ENCODE assay signal across 8 mouse cellular contexts in the genomic region with DNA sequence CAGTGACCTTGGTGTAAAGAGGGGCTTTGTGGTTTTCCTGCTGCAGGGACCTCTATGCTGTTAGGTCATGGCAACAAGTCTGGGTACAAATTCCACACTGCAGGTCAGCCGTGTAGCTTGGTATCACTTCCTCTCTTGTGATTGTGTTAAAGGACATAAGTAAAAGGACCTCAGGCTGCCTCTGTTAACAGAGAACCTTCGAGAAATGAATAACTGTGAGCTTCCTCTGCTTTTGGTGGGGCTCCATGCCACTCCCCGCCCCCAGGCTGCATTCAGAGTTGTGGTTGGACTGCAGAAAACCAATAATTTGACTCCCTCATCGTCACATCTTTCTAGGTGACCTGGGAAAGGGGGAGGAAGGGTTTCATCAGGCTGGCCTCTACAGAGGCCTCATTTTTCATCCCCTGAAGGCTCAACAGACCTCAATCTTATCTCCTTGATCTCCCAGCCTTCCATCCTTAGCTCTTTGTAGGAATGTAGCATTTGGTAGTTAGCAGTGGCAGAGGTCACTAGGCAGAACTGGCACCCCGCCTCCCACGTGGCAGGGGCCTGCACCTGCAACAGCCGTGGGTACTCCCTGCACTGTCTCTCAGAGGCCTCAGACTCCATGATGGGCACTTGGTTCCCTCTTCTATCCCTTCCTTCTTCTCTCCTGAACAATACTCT. TPM values are rescaled to one million over a fixed set of nuclear protein-coding genes. Genes with fewer than 3 reads are reported as not detected.
DNase-seq lines count a peak whose midpoint lies in the region; ATAC-seq and TF ChIP-seq lines count a peak whose summit lies in the region.

No protein-coding gene starts in this region.

- 32% methylated on average over 7 of the region's 7 CpGs for WGBS in bone marrow, adult 2 months
- 85% methylated on average over 7 of the region's 7 CpGs for WGBS in hindbrain, embryonic 16.5 days
- WGBS in liver, embryonic 12.5 days (ENCODE audit: insufficient replicate concordance): 45% methylated on average over 7 of the region's 7 CpGs
- 80% methylated on average over 7 of the region's 7 CpGs for WGBS in neural tube, embryonic 13.5 days

- H3K9ac ChIP-seq in hindbrain, embryonic 16.5 days (ENCODE audit: low read depth, low read length): 0 out of 2 replicates have a peak overlapping the region, but pooled peaks have one; percentile 15
- H3K9ac ChIP-seq in liver, embryonic 12.5 days: peak overlapping the region; percentile 93
- H3K9ac ChIP-seq in neural tube, embryonic 13.5 days: peak overlapping the region; percentile 65; the same call in 1 of the 2 replicates

- peak overlapping the region; percentile 30; the same call in 1 of the 2 replicates for H3K27ac ChIP-seq in bone marrow, adult 2 months (ENCODE audit: control insufficient read depth, insufficient read depth, low read depth, low read length, poor library complexity)
- H3K27ac ChIP-seq in hindbrain, embryonic 16.5 days (ENCODE audit: low read depth, low read length): no peak overlapping the region
- peak overlapping the region; percentile 94 for H3K27ac ChIP-seq in liver, embryonic 12.5 days
- H3K27ac ChIP-seq in neural tube, embryonic 13.5 days (replicated peaks): no peak overlapping the region

- H3K4me1 ChIP-seq in bone marrow, adult 2 months (ENCODE audit: control insufficient read depth, insufficient read depth, low read length): peaks cover 4% of the 10 kb centered on the region
- H3K4me1 ChIP-seq in hindbrain, embryonic 16.5 days (ENCODE audit: control insufficient read depth, insufficient read depth, low read depth, low read length): peaks cover 8% of the 10 kb centered on the region
- H3K4me1 ChIP-seq in liver, embryonic 12.5 days: peaks cover 58% of the 10 kb centered on the region
- H3K4me1 ChIP-seq in neural tube, embryonic 13.5 days (replicated peaks): peaks cover 19% of the 10 kb centered on the region

- H3K4me3 ChIP-seq in bone marrow, adult 2 months (replicated peaks; ENCODE audit: control insufficient read depth, low read depth, low read length): peak overlapping the region; percentile 42
- no peak overlapping the region for H3K4me3 ChIP-seq in hindbrain, embryonic 16.5 days (ENCODE audit: low read length)
- peak overlapping the region; percentile 78 for H3K4me3 ChIP-seq in liver, embryonic 12.5 days
- no peak overlapping the region for H3K4me3 ChIP-seq in neural tube, embryonic 13.5 days

- peak; percentile 37 for DNase-seq in adrenal gland, postnatal 10 days
- no peak for DNase-seq in adrenal gland, postnatal 25 days
- no peak for DNase-seq in left cerebral cortex, postnatal 14 days (ENCODE audit: low spot score in 2 of 2)
- DNase-seq in left cerebral cortex, postnatal 25 days (ENCODE audit: low spot score in 2 of 2): no peak

- ATAC-seq in hindbrain, embryonic 16.5 days: no peak
- ATAC-seq in liver, embryonic 12.5 days: no peak
- no peak for ATAC-seq in neural tube, embryonic 13.5 days (ENCODE audit: low read depth)

- no peaks in the 10 kb centered on the region for H3K27me3 ChIP-seq in hindbrain, embryonic 16.5 days (replicated peaks; ENCODE audit: control insufficient read depth, insufficient read depth, low read length)
- H3K27me3 ChIP-seq in liver, embryonic 12.5 days (replicated peaks): no peaks in the 10 kb centered on the region
- H3K27me3 ChIP-seq in neural tube, embryonic 13.5 days: no peaks in the 10 kb centered on the region

- no peaks in the 10 kb centered on the region for H3K36me3 ChIP-seq in hindbrain, embryonic 16.5 days (ENCODE audit: control insufficient read depth, insufficient read depth, low read length)
- H3K36me3 ChIP-seq in liver, embryonic 12.5 days: peaks cover 47% of the 10 kb centered on the region
- H3K36me3 ChIP-seq in neural tube, embryonic 13.5 days: no peaks in the 10 kb centered on the region

- intact Hi-C loops in left cerebral cortex, postnatal 14 days (cut with DNase I): no loop called here
- intact Hi-C loops in left cerebral cortex, postnatal 25 days (cut with DNase I): loop anchor here (5.0 kb wide), 1 partner anchor 138 kb away; no protein-coding TSS in a partner anchor

- H3K9me3 ChIP-seq in hindbrain, embryonic 16.5 days (ENCODE audit: control insufficient read depth, low read length): no peaks in the 10 kb centered on the region
- no peaks in the 10 kb centered on the region for H3K9me3 ChIP-seq in liver, embryonic 12.5 days (replicated peaks)
- H3K9me3 ChIP-seq in neural tube, embryonic 13.5 days: no peaks in the 10 kb centered on the region

- TF ChIP-seq POLR2A in bone marrow, adult 2 months (IDR thresholded peaks at IDR 0.05; ENCODE audit: borderline replicate concordance, control insufficient read depth, low read depth, low read length): no peak

- no peak for TF ChIP-seq CTCF in bone marrow, adult 2 months (IDR thresholded peaks at IDR 0.05; ENCODE audit: control insufficient read depth, insufficient read depth, low read length)

- H3K4me2 ChIP-seq in hindbrain, embryonic 16.5 days (ENCODE audit: low read length): peak overlapping the region; percentile 96
- H3K4me2 ChIP-seq in liver, embryonic 12.5 days: peak overlapping the region; percentile 90
- H3K4me2 ChIP-seq in neural tube, embryonic 13.5 days: peak overlapping the region; percentile 72

RNA-seq across cellular contexts. Expression of gene Mavs, which starts 1.2 kb away (rescaled TPM):
- total RNA-seq in adrenal gland, postnatal 10 days (2021): 10 to 100 TPM; 36.2 to 46.4 TPM
- 44.2 and 45.9 TPM in 2 replicates for total RNA-seq in adrenal gland, postnatal 25 days (2021)
- polyA plus RNA-seq in bone marrow, adult 2 months (2011; ENCODE audit: insufficient read depth, insufficient read length, low replicate concordance, missing spikeins): 8.4 and 13.7 TPM in 2 replicates
- 8.9 and 9.0 TPM in 2 replicates for polyA plus RNA-seq in hindbrain, embryonic 16.5 days (2015; fragmentation: Nextera tagmentation; extraction: Ambion mirVana)
- 31.8 and 33.3 TPM in 2 replicates for polyA plus RNA-seq in liver, embryonic 12.5 days (2016; fragmentation: Nextera tagmentation; extraction: Ambion mirVana)
- 5.9 and 7.0 TPM in 2 replicates for polyA plus RNA-seq in neural tube, embryonic 13.5 days (2015; fragmentation: Nextera tagmentation; extraction: Ambion mirVana)
- total RNA-seq in left cerebral cortex, postnatal 14 days (2021): 1 to 10 TPM; 6.3 TPM
- 1 to 10 TPM; 5.3 to 5.8 TPM for total RNA-seq in left cerebral cortex, postnatal 25 days (2021)

RNA-seq across cellular contexts. Expression of gene Pank2, which starts 27.2 kb away (rescaled TPM):
- 10 to 100 TPM; 52.7 to 57.7 TPM for total RNA-seq in adrenal gland, postnatal 10 days (2021)
- 65.7 and 72.4 TPM in 2 replicates for total RNA-seq in adrenal gland, postnatal 25 days (2021)
- 31.4 and 44.4 TPM in 2 replicates for polyA plus RNA-seq in bone marrow, adult 2 months (2011; ENCODE audit: insufficient read depth, insufficient read length, low replicate concordance, missing spikeins)
- polyA plus RNA-seq in hindbrain, embryonic 16.5 days (2015; fragmentation: Nextera tagmentation; extraction: Ambion mirVana): 20.0 and 22.8 TPM in 2 replicates
- polyA plus RNA-seq in liver, embryonic 12.5 days (2016; fragmentation: Nextera tagmentation; extraction: Ambion mirVana): 42.0 and 44.8 TPM in 2 replicates
- polyA plus RNA-seq in neural tube, embryonic 13.5 days (2015; fragmentation: Nextera tagmentation; extraction: Ambion mirVana): 30.5 and 35.6 TPM in 2 replicates
- total RNA-seq in left cerebral cortex, postnatal 14 days (2021): 10 to 100 TPM; 62.7 to 62.9 TPM
- total RNA-seq in left cerebral cortex, postnatal 25 days (2021): 10 to 100 TPM; 64.4 to 70.3 TPM

RNA-seq across cellular contexts. Expression of gene Ap5s1, which starts 28.2 kb away (rescaled TPM):
- total RNA-seq in adrenal gland, postnatal 10 days (2021): 10 to 100 TPM; 16.9 to 25.8 TPM
- total RNA-seq in adrenal gland, postnatal 25 days (2021): 18.6 and 24.5 TPM in 2 replicates
- 12.1 and 14.5 TPM in 2 replicates for polyA plus RNA-seq in bone marrow, adult 2 months (2011; ENCODE audit: insufficient read depth, insufficient read length, low replicate concordance, missing spikeins)
- 35.2 and 36.1 TPM in 2 replicates for polyA plus RNA-seq in hindbrain, embryonic 16.5 days (2015; fragmentation: Nextera tagmentation; extraction: Ambion mirVana)
- 16.4 and 17.0 TPM in 2 replicates for polyA plus RNA-seq in liver, embryonic 12.5 days (2016; fragmentation: Nextera tagmentation; extraction: Ambion mirVana)
- polyA plus RNA-seq in neural tube, embryonic 13.5 days (2015; fragmentation: Nextera tagmentation; extraction: Ambion mirVana): 30.9 and 39.7 TPM in 2 replicates
- 10 to 100 TPM; 23.9 to 26.3 TPM for total RNA-seq in left cerebral cortex, postnatal 14 days (2021)
- 10 to 100 TPM; 25.1 to 25.4 TPM for total RNA-seq in left cerebral cortex, postnatal 25 days (2021)

RNA-seq across cellular contexts. Expression of gene Spef1, which starts 48.0 kb away (rescaled TPM):
- total RNA-seq in adrenal gland, postnatal 10 days (2021): 10 to 100 TPM in 1 of 2 experiments, 1 to 10 TPM in 1; 7.4 to 10.5 TPM
- 5.0 and 7.6 TPM in 2 replicates for total RNA-seq in adrenal gland, postnatal 25 days (2021)
- 9.8 and 12.5 TPM in 2 replicates for polyA plus RNA-seq in bone marrow, adult 2 months (2011; ENCODE audit: insufficient read depth, insufficient read length, low replicate concordance, missing spikeins)
- polyA plus RNA-seq in hindbrain, embryonic 16.5 days (2015; fragmentation: Nextera tagmentation; extraction: Ambion mirVana): 8.0 and 9.8 TPM in 2 replicates
- polyA plus RNA-seq in liver, embryonic 12.5 days (2016; fragmentation: Nextera tagmentation; extraction: Ambion mirVana): 1.0 and 1.1 TPM in 2 replicates
- polyA plus RNA-seq in neural tube, embryonic 13.5 days (2015; fragmentation: Nextera tagmentation; extraction: Ambion mirVana): 6.9 and 7.9 TPM in 2 replicates
- 10 to 100 TPM; 13.4 to 14.0 TPM for total RNA-seq in left cerebral cortex, postnatal 14 days (2021)
- 10 to 100 TPM in 1 of 2 experiments, 1 to 10 TPM in 1; 9.9 to 12.8 TPM for total RNA-seq in left cerebral cortex, postnatal 25 days (2021)

RNA-seq across cellular contexts. Expression of gene Cdc25b, which starts 48.4 kb away (rescaled TPM):
- 10 to 100 TPM; 13.6 to 22.4 TPM for total RNA-seq in adrenal gland, postnatal 10 days (2021)
- total RNA-seq in adrenal gland, postnatal 25 days (2021): 8.3 and 10.8 TPM in 2 replicates
- polyA plus RNA-seq in bone marrow, adult 2 months (2011; ENCODE audit: insufficient read depth, insufficient read length, low replicate concordance, missing spikeins): 179 and 183 TPM in 2 replicates
- 22.8 and 29.6 TPM in 2 replicates for polyA plus RNA-seq in hindbrain, embryonic 16.5 days (2015; fragmentation: Nextera tagmentation; extraction: Ambion mirVana)
- polyA plus RNA-seq in liver, embryonic 12.5 days (2016; fragmentation: Nextera tagmentation; extraction: Ambion mirVana): 172 and 182 TPM in 2 replicates
- 32.5 and 40.3 TPM in 2 replicates for polyA plus RNA-seq in neural tube, embryonic 13.5 days (2015; fragmentation: Nextera tagmentation; extraction: Ambion mirVana)
- total RNA-seq in left cerebral cortex, postnatal 14 days (2021): 10 to 100 TPM; 11.9 to 15.4 TPM
- total RNA-seq in left cerebral cortex, postnatal 25 days (2021): 10 to 100 TPM; 13.3 to 16.2 TPM

Comparison
In these comparisons a context has a peak if more than half of its experiments do, and no peak if none do; other contexts are left out.
1. H3K27ac ChIP-seq: peak in bone marrow, adult 2 months (single experiment) and liver, embryonic 12.5 days (single experiment); none in hindbrain, embryonic 16.5 days (single experiment) and neural tube, embryonic 13.5 days (single experiment).
2. H3K4me3 ChIP-seq: peak in bone marrow, adult 2 months (single experiment) and liver, embryonic 12.5 days (single experiment); none in hindbrain, embryonic 16.5 days (single experiment) and neural tube, embryonic 13.5 days (single experiment).
3. H3K9ac ChIP-seq: peak in every context shown above with its lines; median percentile 93 in liver, embryonic 12.5 days; 65 in neural tube, embryonic 13.5 days; 15 in hindbrain, embryonic 16.5 days.
4. Peak in every context shown above with its lines, with median percentiles within 50 percentile points of each other: H3K4me2 ChIP-seq.